Mouse (Mus musculus) gastrocnemius, adult 18-20 months (tissue): ENCODE data around the gene Dpyd. TPM values are rescaled to one million over a fixed set of nuclear protein-coding genes. Genes with fewer than 3 reads are reported as not detected.

Experiments used
- DNase-seq: peaks from one replicate; pipeline ENCODE4 v3.0.0; 2021; ENCODE audit warnings: low spot score
- total RNA-seq, 2 experiments: library from RNA; stranded (reverse); gene quantifications; 2 replicates each; pipeline ENCODE4 v1.2.3; 2021

The Dpyd gene
- total RNA-seq, 2 experiments from 2014 or later = 2.1 to 3.0 TPM

- DNase-seq = no peak
These were observed 771.7 kb downstream of the Dpyd start for GRCm38 (mm10) chr3:119333335-119334305.

- no peak for DNase-seq
These were observed 799.8 kb downstream of the Dpyd start for GRCm38 (mm10) chr3:119361555-119362385.

GRCm38 (mm10) chr3:119362392-119362791, 800.5 kb downstream of the Dpyd start:
- DNase-seq = no peak

- DNase-seq = no peak
These were observed 807.0 kb downstream of the Dpyd start for GRCm38 (mm10) chr3:119368931-119369330.

GRCm38 (mm10) chr3:119381119-119381518, 819.2 kb downstream of the Dpyd start:
- DNase-seq = no peak

GRCm38 (mm10) chr3:119382395-119382794, 820.5 kb downstream of the Dpyd start:
- no peak for DNase-seq

- no peak for DNase-seq
These were observed 825.6 kb downstream of the Dpyd start for GRCm38 (mm10) chr3:119387332-119388105.

- no peak for DNase-seq
These were observed 835.3 kb downstream of the Dpyd start for GRCm38 (mm10) chr3:119397205-119397604.

- DNase-seq = no peak
These were observed 841.2 kb downstream of the Dpyd start for GRCm38 (mm10) chr3:119402836-119403728.

GRCm38 (mm10) chr3:119419087-119419709, 857.3 kb downstream of the Dpyd start:
- no peak for DNase-seq

- DNase-seq = no peak
These were observed 857.8 kb downstream of the Dpyd start for GRCm38 (mm10) chr3:119419745-119420144.

- DNase-seq = no peak
These were observed 869.4 kb downstream of the Dpyd start for GRCm38 (mm10) chr3:119431339-119431738.

GRCm38 (mm10) chr3:119431757-119432156, 869.8 kb downstream of the Dpyd start:
- no peak for DNase-seq

GRCm38 (mm10) chr3:119447559-119447958, 885.6 kb downstream of the Dpyd start:
- no peak for DNase-seq

GRCm38 (mm10) chr3:119464073-119464472, 902.1 kb downstream of the Dpyd start:
- no peak for DNase-seq

GRCm38 (mm10) chr3:119464479-119464878, 902.5 kb downstream of the Dpyd start:
- DNase-seq = no peak

GRCm38 (mm10) chr3:119467723-119468122, 905.8 kb downstream of the Dpyd start:
- DNase-seq = no peak
